Mouse (Mus musculus) intestine, embryonic 16.5 days (tissue): ENCODE data around the gene Pgpep1l. TPM values are rescaled to one million over a fixed set of nuclear protein-coding genes. Genes with fewer than 3 reads are reported as not detected.

Experiments used
- ATAC-seq: fragments of 200-750 bp; cut with Nextera tagmentation; 2 replicates; pipeline ENCODE4 v1.8.0; 2017; ENCODE audit warnings: moderate TSS enrichment, moderate library complexity
- H3K27ac ChIP-seq: fragments of 300-500 bp; sonication (generic); 2 replicates; pipeline ENCODE4 v1.5.1; 2014; ENCODE audit warnings: mild to moderate bottlenecking, low read length
- H3K27me3 ChIP-seq: fragments of 300-500 bp; sonication (generic); replicated peaks from 2 replicates; pipeline ENCODE4 v1.6.1; 2014; ENCODE audit warnings: low read length, control low read depth, mixed read lengths; ENCODE audit not compliant: control insufficient read depth, insufficient read depth
- H3K36me3 ChIP-seq: fragments of 300-500 bp; sonication (generic); 2 replicates; pipeline ENCODE4 v1.6.1; 2014; ENCODE audit warnings: low read length, control low read depth; ENCODE audit not compliant: control insufficient read depth, insufficient read depth
- H3K4me1 ChIP-seq: fragments of 300-500 bp; sonication (generic); 2 replicates; pipeline ENCODE4 v1.6.1; 2014; ENCODE audit warnings: low read length, control low read depth, mixed read lengths; ENCODE audit not compliant: control insufficient read depth, insufficient read depth
- H3K4me2 ChIP-seq: fragments of 300-500 bp; sonication (generic); 2 replicates; pipeline ENCODE4 v1.6.1; 2014; ENCODE audit warnings: low read depth, low read length, control low read depth
- H3K4me3 ChIP-seq: fragments of 300-500 bp; sonication (generic); 2 replicates; pipeline ENCODE4 v1.5.1; 2014; ENCODE audit warnings: mild to moderate bottlenecking, low read length
- H3K9ac ChIP-seq: fragments of 300-500 bp; sonication (generic); 2 replicates; pipeline ENCODE4 v1.6.1; 2014; ENCODE audit warnings: low read depth, low read length
- H3K9me3 ChIP-seq: fragments of 300-500 bp; sonication (generic); 2 replicates; pipeline ENCODE4 v1.6.1; 2016; ENCODE audit warnings: low read length, control low read depth; ENCODE audit not compliant: control insufficient read depth
- WGBS: fragments of 180-500 bp; shearing (Covaris S2); extraction: QIAGEN DNeasy Blood & Tissue Kit; methylation state at CpG from one replicate; pipeline ENCODE4 v1.1.7; 2014; 5-methylcytosine and 5-hydroxymethylcytosine counted together
- polyA plus RNA-seq: library from polyadenylated mRNA; unstranded; fragments of >200 nt; fragmentation: Nextera tagmentation; extraction: Ambion mirVana; gene quantifications from 2 replicates; pipeline ENCODE4 v1.2.1, GENCODE M21; 2015

Pgpep1l gene
- polyA plus RNA-seq, 1 experiment from 2014 or later = not detected

DNA sequence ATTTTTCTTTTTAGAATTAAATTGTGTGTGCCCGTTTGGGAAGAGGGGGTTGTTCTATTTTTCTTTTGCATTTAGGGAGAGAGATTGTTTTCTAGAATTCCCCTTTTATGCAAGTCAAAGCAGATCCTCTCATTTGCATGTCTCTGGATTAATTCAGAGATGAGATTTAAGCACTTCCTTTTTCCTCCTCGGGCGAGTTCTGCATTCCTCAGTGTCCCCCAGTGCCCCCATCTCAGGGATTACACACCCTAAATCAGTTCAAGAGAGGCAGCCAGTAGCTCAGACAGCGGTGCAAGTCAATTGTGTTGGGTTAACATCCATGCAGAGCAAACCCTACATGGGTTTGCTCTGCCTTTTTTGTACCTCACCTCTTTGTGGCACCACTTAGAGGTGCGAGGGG, 50.2 kb downstream of the Pgpep1l start:
- Histone ChIP-seq H3K9me3 (no peaks in the 10 kb centered on the region), H3K4me2 (no peak overlapping the region), H3K4me1 (no peaks in the 10 kb centered on the region), H3K27ac (no peak overlapping the region), H3K27me3 (no peaks in the 10 kb centered on the region), H3K36me3 (peaks cover 8% of the 10 kb centered on the region; the same call in 1 of the 2 replicates), H3K4me3 (no peak overlapping the region), H3K9ac (no peak overlapping the region)
- WGBS = 80% methylated on average over 5 of the region's 5 CpGs
- no peak for ATAC-seq

- Histone ChIP-seq H3K36me3 (peaks cover 7% of the 10 kb centered on the region; the same call in 1 of the 2 replicates), H3K27me3 (no peaks in the 10 kb centered on the region), H3K9me3 (no peaks in the 10 kb centered on the region), H3K27ac (no peak overlapping the region), H3K4me2 (no peak overlapping the region), H3K4me3 (no peak overlapping the region), H3K4me1 (no peaks in the 10 kb centered on the region), H3K9ac (no peak overlapping the region)
- WGBS = 76% methylated on average over 7 of the region's 7 CpGs
- no peak for ATAC-seq
These were observed 52.1 kb downstream of the Pgpep1l start for GRCm38 (mm10) chr7:68211883-68212282.

GRCm38 (mm10) chr7:68210417-68210816, 53.6 kb downstream of the Pgpep1l start:
- no peaks in the 10 kb centered on the region for H3K4me1 ChIP-seq
- no peak for ATAC-seq
- H3K36me3 ChIP-seq = peaks cover 4% of the 10 kb centered on the region; the same call in 1 of the 2 replicates
- no peaks in the 10 kb centered on the region for H3K27me3 ChIP-seq
- H3K4me2 ChIP-seq = no peak overlapping the region
- no peak overlapping the region for H3K27ac ChIP-seq
- no peak overlapping the region for H3K9ac ChIP-seq
- H3K4me3 ChIP-seq = no peak overlapping the region
- H3K9me3 ChIP-seq = no peaks in the 10 kb centered on the region
- 62% methylated on average over 4 of the region's 4 CpGs for WGBS

DNA sequence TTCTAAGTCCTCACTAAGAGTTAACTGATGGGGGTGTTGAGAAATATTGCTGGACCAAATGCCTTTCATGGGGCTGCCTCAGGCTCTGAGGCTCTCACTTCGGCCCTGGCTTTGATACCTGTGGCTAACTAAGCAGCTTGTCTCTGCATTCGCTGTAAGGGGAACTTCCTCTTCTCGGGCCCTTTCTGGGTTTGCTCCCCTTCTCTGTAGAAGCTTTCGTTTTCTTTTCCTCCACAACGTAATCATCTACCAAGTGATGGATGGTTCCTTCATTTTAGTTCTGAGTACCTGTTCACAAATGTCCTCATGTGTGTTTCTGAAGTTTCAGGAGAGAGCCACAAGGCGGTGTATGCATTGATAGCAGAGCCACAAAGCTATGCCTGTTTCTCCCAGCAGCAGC, 55.0 kb downstream of the Pgpep1l start:
- WGBS = 92% methylated on average over 6 of the region's 6 CpGs
- ATAC-seq = no peak
- Histone ChIP-seq H3K4me1 (no peaks in the 10 kb centered on the region), H3K4me2 (no peak overlapping the region), H3K27me3 (no peaks in the 10 kb centered on the region), H3K9ac (no peak overlapping the region), H3K4me3 (no peak overlapping the region), H3K9me3 (no peaks in the 10 kb centered on the region), H3K36me3 (peaks cover 4% of the 10 kb centered on the region; the same call in 1 of the 2 replicates), H3K27ac (no peak overlapping the region)

DNA sequence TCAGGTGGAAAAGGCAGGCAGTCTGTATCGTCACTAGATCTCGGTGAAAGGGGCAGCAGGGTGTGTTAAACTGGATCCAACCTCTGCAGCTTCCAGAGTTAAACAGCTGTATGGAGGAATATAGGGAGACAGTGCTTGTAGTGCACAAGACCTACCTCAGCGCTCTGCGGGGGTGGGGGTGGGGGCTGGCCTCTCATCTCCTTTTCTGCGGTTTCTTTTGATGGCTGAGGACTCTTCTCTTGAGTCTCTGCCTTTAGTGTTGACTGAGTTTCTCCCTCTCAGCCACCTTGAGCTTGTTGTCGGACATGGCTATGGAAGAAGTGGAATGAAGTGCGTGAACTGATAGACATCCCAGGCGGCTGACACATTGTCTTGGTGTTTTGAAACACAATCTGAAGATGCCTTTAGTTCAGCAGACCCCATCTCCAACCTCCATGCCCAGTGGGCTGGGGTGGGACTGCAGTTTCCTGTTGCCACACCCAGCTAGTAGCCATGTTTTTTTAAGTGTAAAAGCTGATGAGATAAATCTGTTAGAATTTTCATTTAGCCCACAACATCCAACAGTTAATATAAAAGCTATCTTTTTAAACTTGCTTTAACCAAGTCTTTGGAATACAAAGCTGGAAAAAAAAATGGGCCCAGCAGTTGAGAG, 58.1 kb downstream of the Pgpep1l start:
- 92% methylated on average over 8 of the region's 8 CpGs for WGBS
- Histone ChIP-seq H3K4me3 (no peak overlapping the region), H3K9ac (no peak overlapping the region), H3K9me3 (no peaks in the 10 kb centered on the region), H3K4me1 (no peaks in the 10 kb centered on the region), H3K36me3 (no peaks in the 10 kb centered on the region; the same call in 1 of the 2 replicates), H3K4me2 (no peak overlapping the region), H3K27ac (no peak overlapping the region), H3K27me3 (no peaks in the 10 kb centered on the region)
- ATAC-seq = no peak

GRCm38 (mm10) chr7:68199609-68200008, 64.4 kb downstream of the Pgpep1l start:
- 95% methylated on average over 7 of the region's 7 CpGs for WGBS
- no peak overlapping the region for H3K9ac ChIP-seq
- no peak overlapping the region for H3K4me2 ChIP-seq
- no peak overlapping the region for H3K27ac ChIP-seq
- no peaks in the 10 kb centered on the region; the same call in none of the 2 replicates for H3K36me3 ChIP-seq
- H3K9me3 ChIP-seq = no peaks in the 10 kb centered on the region
- ATAC-seq = no peak
- H3K4me3 ChIP-seq = no peak overlapping the region
- no peaks in the 10 kb centered on the region for H3K27me3 ChIP-seq
- H3K4me1 ChIP-seq = no peaks in the 10 kb centered on the region

DNA sequence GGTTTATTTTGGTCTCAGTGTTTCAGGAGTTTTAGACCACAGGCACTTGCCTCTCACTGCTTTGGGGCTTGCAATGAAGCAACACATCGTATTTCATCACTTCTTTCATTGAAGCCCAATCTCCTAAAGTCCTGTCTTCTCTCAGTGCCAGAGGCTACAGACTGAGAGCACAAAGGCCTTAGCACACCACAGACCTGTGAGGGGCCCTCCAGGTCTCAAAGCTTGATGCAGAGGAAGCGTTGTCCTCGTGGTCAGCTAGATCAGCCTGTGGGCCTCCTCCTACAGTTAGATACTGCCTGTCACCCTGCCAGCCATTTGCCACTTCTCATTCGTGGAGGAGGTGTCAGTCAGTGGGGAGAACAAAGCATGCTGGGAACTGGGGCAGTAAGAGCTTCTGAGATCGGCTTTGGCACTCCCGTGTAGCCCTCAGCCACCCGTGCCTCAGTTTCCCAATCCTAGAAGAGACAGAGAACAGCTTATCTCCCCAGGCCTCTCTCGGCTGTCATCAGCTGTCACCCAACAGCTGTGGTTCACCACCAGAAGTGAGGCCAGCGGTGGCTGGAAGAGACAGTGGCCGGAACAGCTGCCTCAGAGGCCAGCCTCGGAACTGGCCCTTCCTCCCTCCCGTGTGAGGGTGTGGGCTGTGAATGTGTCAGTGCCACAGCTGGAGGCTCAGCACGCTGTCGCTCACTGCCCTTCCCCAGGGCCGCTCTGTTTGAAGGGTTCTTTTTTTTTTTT, 69.9 kb downstream of the Pgpep1l start:
- H3K36me3 ChIP-seq = peaks cover 8% of the 10 kb centered on the region; the same call in 1 of the 2 replicates
- WGBS = 81% methylated on average over 15 of the region's 15 CpGs
- ATAC-seq = no peak

GRCm38 (mm10) chr7:68189691-68190456, 74.2 kb downstream of the Pgpep1l start:
- Histone ChIP-seq H3K4me1 (no peaks in the 10 kb centered on the region), H3K27ac (no peak overlapping the region), H3K36me3 (0 out of 2 replicates have a peak, but pooled peaks cover 10% of the 10 kb centered on the region), H3K9ac (no peak overlapping the region), H3K4me2 (no peak overlapping the region), H3K9me3 (no peaks in the 10 kb centered on the region), H3K4me3 (no peak overlapping the region), H3K27me3 (no peaks in the 10 kb centered on the region)
- WGBS = 83% methylated on average over 13 of the region's 13 CpGs
- no peak for ATAC-seq

More for the DNA sequence above, 69.9 kb downstream of the Pgpep1l start:
- Histone ChIP-seq H3K9me3 (no peaks in the 10 kb centered on the region), H3K4me2 (no peak overlapping the region), H3K4me3 (no peak overlapping the region), H3K4me1 (no peaks in the 10 kb centered on the region), H3K27ac (no peak overlapping the region), H3K27me3 (no peaks in the 10 kb centered on the region), H3K9ac (no peak overlapping the region)

GRCm38 (mm10) chr7:68189211-68189610, 74.8 kb downstream of the Pgpep1l start:
- 55% methylated on average over 6 of the region's 6 CpGs for WGBS
- no peak for ATAC-seq
- 0 out of 2 replicates have a peak, but pooled peaks cover 10% of the 10 kb centered on the region for H3K36me3 ChIP-seq
- H3K9ac ChIP-seq = no peak overlapping the region
- H3K4me2 ChIP-seq = no peak overlapping the region
- no peak overlapping the region for H3K27ac ChIP-seq
- no peaks in the 10 kb centered on the region for H3K27me3 ChIP-seq
- H3K4me3 ChIP-seq = no peak overlapping the region
- no peaks in the 10 kb centered on the region for H3K4me1 ChIP-seq
- H3K9me3 ChIP-seq = no peaks in the 10 kb centered on the region
